Mouse (Mus musculus) A20 (cell line): ENCODE results near the gene Meis1.

Experiments used
- DNase-seq: peaks from one replicate; pipeline ENCODE4 v3.0.0-alpha.2; 2011; ENCODE audit warnings: low read depth, low spot score

Gene Meis1

GRCm38 (mm10) chr11:18948600-18949295 is 70.0 kb downstream of the Meis1 start:
- no peak for DNase-seq

GRCm38 (mm10) chr11:18947434-18947833 is 71.4 kb downstream of the Meis1 start:
- DNase-seq = no peak

GRCm38 (mm10) chr11:18945778-18946177 is 73.0 kb downstream of the Meis1 start:
- DNase-seq = no peak

DNA sequence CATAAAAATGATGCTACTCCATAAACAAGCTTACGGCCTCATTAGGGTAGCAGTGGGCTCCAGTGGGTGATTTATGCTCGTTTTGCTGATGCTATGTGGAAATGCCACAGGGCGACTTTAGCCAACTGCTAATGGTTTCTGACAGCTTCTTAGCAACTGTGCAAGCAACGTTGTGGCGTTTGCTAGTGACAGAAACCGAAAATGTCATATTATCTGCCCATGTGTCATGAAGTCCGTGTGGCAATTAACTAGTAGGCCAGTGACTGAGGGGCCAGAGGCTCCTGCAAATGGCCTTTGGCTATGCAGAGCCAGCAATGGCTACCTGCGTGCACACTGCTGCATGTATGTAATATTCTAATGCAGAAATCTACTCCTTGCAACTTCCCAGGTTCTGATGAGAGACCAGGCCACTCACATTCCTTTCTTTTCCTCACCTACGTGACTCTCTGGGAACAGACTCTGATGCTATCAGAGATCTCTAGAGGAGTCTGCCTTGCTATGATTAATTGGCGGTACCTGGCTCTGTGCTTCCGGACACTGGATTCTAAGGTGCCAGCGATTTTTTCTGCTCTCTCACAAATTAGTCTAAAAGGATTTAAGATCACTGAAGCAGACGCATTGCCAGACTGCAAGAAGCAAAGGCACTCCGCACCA is 73.7 kb downstream of the Meis1 start:
- DNase-seq = no peak

- no peak for DNase-seq
Measured at GRCm38 (mm10) chr11:18944209-18944608, 74.6 kb downstream of the Meis1 start.

GRCm38 (mm10) chr11:18942990-18943389 is 75.8 kb downstream of the Meis1 start:
- no peak for DNase-seq

GRCm38 (mm10) chr11:18940916-18941315 is 77.9 kb downstream of the Meis1 start:
- no peak for DNase-seq

DNA sequence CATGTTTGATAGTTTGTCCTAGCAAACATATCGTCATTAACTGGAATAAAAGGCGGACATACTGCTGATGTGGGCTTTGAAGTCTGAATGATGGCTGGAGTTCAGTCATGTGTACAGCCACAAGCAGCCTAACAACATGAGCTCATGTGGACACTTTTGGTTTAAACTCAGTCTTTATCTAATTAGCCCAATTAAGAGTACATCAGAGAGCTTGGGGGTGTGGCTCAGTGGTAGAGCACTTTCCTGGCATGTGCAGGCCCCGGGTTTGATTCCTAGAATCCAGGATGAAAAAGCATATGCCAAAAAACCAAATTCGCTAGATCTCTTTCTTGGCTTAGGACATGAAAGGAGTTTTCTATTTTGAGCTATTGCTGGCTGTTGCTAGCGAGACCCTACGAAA is 83.9 kb downstream of the Meis1 start:
- no peak for DNase-seq

DNA sequence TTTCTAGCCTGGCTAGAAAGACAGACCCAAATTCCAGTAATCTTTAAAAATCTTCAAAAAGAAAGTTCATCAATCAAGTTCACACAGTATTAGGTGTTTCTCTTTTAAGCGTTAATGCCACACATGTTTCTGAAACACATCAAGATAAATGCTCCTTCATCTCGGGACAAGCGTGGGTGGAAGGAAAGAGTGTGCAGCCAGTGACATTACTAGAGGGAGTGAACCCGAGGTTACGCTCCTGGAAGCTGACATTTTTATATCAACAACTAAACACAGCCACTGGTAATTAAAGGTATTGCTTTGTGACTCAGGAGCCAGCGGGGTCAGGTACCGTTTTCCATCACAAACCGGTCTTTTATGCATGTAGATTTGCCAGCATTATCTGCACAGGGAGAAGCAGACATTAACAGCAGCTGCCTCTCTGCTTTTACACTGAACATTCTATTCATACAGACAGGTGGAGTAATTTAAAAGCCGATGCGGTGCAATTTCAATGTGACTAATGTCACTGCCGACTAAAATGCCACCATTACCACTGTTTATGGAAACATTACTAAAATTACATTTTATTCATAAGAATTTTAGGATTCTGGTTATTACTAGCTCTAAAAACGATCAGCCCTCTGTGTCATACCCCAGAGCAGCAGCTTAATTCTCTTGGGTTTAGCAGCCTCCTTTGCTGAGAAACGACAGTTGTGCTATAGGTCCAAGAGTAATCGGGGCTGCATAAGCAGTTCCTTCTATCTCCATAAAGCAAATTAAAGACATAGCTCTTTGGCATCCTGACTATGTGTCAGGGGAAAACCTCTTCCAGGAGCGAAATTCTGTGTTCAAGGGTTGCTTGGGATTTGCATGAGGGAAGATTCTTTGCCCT is 87.5 kb downstream of the Meis1 start:
- no peak for DNase-seq

DNA sequence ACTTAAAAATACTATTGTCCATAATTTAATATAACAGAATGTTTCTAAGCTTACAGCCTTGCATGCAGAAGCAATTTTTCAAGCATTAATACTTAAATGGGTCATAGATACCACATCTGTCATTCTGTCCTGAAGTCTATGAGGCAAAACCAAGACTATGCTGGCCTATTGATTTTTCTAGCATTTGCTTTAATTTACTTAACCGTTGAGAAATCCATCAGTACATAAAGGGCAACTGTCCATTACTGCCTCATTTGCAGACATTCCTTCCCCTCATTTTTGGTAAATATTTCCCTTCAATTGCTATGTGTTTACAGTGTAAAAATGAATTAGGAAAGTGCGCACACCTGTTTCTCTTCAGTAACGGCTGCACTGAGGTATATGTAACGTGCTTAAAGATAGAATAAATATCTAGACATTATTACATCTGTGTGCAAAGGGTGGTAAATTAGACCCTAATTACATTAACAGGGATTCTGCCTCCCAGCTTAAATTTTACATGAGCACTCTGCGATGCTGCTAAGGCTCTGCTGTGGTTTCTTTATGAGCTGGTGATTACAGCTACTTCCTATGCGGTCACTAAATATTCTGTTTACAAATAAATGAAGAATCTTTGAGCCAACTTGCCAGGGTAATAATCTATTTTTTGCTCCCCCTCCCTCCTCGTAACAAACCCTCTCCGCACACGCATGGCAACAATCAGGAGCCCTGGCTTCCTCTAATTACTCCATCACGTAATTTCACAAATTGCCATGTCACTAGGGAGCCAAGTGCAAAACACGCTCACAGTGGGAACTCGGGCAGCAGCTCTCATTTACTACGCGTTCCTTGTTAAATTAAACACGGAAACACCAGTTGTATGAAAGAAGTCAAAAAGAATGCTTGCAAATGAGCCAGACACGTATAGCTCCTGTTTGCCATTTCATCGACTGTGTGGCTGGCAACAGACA is 88.7 kb downstream of the Meis1 start:
- no peak for DNase-seq

GRCm38 (mm10) chr11:18927351-18927750 is 91.4 kb downstream of the Meis1 start:
- no peak for DNase-seq

DNA sequence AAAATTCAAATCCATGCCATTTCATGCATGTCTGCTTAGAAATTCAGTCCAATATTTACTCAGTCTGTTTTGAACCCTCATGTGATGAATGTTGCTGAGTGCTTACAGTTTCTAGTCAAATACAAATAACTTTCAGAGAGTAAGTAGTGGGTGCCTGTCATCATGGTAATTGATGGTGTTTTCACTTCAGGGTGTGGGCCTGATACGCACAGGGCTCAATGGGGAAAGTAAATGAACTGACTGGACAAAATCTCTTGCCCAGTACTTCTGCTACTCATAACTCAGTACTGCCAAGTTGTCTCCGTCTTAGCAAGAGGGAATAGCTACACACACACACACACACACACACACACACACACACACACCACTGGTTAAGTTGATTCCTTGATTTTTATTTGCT is 92.0 kb downstream of the Meis1 start:
- no peak for DNase-seq

GRCm38 (mm10) chr11:18924583-18925334 is 94.0 kb downstream of the Meis1 start:
- no peak for DNase-seq

DNA sequence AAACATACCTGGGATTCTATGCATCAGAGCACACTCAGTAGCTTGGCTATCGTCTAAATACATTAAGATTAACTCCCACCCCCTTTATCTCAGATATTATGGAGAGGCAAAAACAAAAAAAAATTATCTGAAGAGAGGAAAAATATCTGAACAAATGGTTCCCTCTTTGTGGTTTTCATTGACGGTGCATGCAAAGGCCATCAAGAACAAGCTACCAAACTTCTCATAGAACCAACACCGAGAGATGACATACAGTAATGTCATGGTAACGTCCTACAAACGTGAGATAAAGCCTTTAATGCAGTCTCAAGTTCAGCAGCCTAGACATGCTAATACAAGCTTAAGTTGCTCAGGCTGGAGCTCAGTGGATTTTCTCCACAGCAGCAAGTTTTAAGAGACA is 95.5 kb downstream of the Meis1 start:
- DNase-seq = no peak

DNA sequence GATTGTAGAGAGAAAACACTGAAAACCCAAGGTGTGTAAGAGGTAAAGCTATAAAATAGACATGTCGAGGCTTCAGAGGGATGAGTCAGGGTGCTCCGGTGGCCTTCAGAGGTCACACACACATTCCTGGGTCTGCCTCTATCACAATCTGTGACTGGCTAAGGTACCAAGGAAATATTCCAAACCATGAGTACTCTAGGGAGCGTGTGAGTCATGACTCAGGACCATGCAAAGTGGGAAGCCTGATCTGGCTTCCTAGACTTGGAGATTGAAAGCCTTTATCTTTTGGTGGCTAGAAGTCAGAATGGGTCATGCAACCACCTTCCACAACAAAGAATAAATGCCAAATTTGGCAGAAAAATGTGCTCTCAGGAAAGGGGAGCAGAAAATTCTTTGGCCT is 98.1 kb downstream of the Meis1 start:
- DNase-seq = no peak

GRCm38 (mm10) chr11:18919162-18919762 is 99.5 kb downstream of the Meis1 start:
- no peak for DNase-seq

DNA sequence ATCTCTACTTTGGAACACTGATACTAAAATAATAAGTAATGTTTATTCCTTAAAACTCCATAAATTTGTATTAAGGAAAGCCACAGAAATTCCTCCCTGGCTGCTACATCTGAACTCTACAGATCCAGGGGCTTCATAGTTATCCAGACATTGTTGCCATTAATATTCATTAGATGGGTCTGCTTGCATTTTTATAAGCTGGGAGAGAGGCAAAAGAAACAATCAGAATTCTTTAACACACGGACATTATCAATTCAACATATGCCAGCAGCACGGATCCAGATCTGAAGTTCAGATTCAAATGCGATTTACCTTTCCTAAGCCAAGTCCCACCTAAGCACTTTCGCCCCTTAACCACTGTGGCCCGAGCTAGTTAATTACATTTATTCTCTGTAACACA is 100.9 kb downstream of the Meis1 start:
- DNase-seq = no peak

DNA sequence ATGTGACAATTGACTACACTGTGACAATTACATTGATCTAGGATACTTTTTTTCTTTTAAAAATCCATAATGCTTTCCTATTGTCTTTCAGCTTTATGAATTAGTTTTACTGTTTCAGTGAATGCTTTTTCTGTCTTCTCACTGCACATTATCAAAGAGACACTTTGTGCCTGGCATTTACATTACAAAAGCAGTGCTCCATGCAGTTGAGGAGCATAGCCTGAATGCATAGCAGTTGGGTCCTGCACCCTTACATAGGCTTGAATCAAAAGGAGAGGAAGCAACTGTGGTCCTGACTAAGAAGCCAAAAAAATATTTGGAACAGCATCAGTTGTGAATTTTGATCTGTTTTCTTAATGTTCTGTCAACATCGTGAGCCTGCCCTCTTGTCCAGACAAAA is 105.5 kb downstream of the Meis1 start:
- no peak for DNase-seq

- DNase-seq = no peak
Measured at GRCm38 (mm10) chr11:18912311-18913019, 106.3 kb downstream of the Meis1 start.

GRCm38 (mm10) chr11:18906866-18907265 is 111.9 kb downstream of the Meis1 start:
- DNase-seq = no peak
